Mouse (Mus musculus): ENCODE data around the gene Efna4. TPM values are rescaled to one million over a fixed set of nuclear protein-coding genes. Genes with fewer than 3 reads are reported as not detected.
A peak's percentile ranks its signal among the peaks of the same experiment; 100 is the strongest.

Gene Efna4
- polyA plus RNA-seq, 1 experiment from 2014 or later: 24.6 TPM

- H3K4me2 ChIP-seq: no peak overlapping the region
- H3K9ac ChIP-seq: no peak overlapping the region
- ATAC-seq (ENCODE audit: insufficient read depth): no peak; the same call in 1 of the 2 replicates
These were observed 32.1 kb downstream of the Efna4 start for GRCm38 (mm10) chr3:89305551-89306325.

GRCm38 (mm10) chr3:89305105-89305504 is 32.7 kb downstream of the Efna4 start:
- H3K27me3 ChIP-seq (ENCODE audit: insufficient read depth, low read length): no peaks in the 10 kb centered on the region
- peak overlapping the region; percentile 48; the same call in 1 of the 2 replicates for H3K27ac ChIP-seq (ENCODE audit: low read depth)
- H3K4me2 ChIP-seq: no peak overlapping the region
- no peak for TF ChIP-seq CTCF (IDR thresholded peaks at IDR 0.05; ENCODE audit: low read depth)
- no peak overlapping the region for H3K4me3 ChIP-seq (ENCODE audit: low read depth, low read length)
- ATAC-seq (ENCODE audit: insufficient read depth) (no peak), DNase-seq (no peak)
- WGBS: 60% methylated on average over 4 of the region's 4 CpGs
- no peaks in the 10 kb centered on the region for H3K4me1 ChIP-seq (ENCODE audit: insufficient read depth)
- H3K9me3 ChIP-seq (ENCODE audit: low read depth, low read length): no peaks in the 10 kb centered on the region
- no peak overlapping the region for H3K9ac ChIP-seq
- no peaks in the 10 kb centered on the region for H3K36me3 ChIP-seq (ENCODE audit: insufficient read depth)

More at GRCm38 (mm10) chr3:89305551-89306325, 32.1 kb downstream of the Efna4 start:
- DNase-seq: no peak
- Histone ChIP-seq H3K27ac (ENCODE audit: low read depth) (peak overlapping the region; percentile 48; the same call in 1 of the 2 replicates), H3K9me3 (ENCODE audit: low read depth, low read length) (no peaks in the 10 kb centered on the region), H3K36me3 (ENCODE audit: insufficient read depth) (no peaks in the 10 kb centered on the region), H3K4me1 (ENCODE audit: insufficient read depth) (no peaks in the 10 kb centered on the region), H3K4me3 (ENCODE audit: low read depth, low read length) (no peak overlapping the region), H3K27me3 (ENCODE audit: insufficient read depth, low read length) (no peaks in the 10 kb centered on the region)
- 51% methylated on average over 8 of the region's 8 CpGs for WGBS
- no peak for TF ChIP-seq CTCF (IDR thresholded peaks at IDR 0.05; ENCODE audit: low read depth)

- Histone ChIP-seq H3K27me3 (ENCODE audit: insufficient read depth, low read length) (no peaks in the 10 kb centered on the region), H3K9me3 (ENCODE audit: low read depth, low read length) (no peaks in the 10 kb centered on the region), H3K4me1 (ENCODE audit: insufficient read depth) (no peaks in the 10 kb centered on the region), H3K36me3 (ENCODE audit: insufficient read depth) (no peaks in the 10 kb centered on the region), H3K27ac (ENCODE audit: low read depth) (no peak overlapping the region), H3K9ac (no peak overlapping the region), H3K4me3 (ENCODE audit: low read depth, low read length) (no peak overlapping the region), H3K4me2 (no peak overlapping the region)
- DNase-seq: no peak
- no peak for ATAC-seq (ENCODE audit: insufficient read depth)
- no peak for TF ChIP-seq CTCF (IDR thresholded peaks at IDR 0.05; ENCODE audit: low read depth)
- 49% methylated on average over 6 of the region's 6 CpGs for WGBS
These were observed 33.4 kb downstream of the Efna4 start for GRCm38 (mm10) chr3:89304440-89304839.

DNA sequence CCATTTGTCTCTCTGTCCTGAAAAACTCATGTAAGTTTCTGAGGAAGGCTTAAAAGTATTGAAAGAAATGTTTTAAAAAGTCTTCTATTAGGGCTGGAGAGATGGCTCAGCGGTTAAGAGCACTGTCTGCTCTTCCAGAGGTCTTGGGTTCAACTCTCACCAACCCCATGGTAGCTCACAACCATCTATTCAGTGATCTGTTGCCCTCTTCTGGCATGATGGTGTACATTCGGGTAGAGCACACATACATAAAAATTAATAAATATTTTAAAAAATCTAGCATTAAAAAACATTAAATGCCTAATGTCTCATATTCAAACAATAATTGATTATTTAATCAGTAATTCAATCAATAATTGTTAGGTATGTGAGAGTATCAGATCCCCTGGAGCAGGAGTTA is 37.3 kb downstream of the Efna4 start:
- 61% methylated on average over 2 of the region's 2 CpGs for WGBS
- no peak for ATAC-seq (ENCODE audit: insufficient read depth)
- no peak for DNase-seq
- no peak overlapping the region for H3K4me2 ChIP-seq
- H3K4me1 ChIP-seq (ENCODE audit: insufficient read depth): no peaks in the 10 kb centered on the region
- TF ChIP-seq CTCF (IDR thresholded peaks at IDR 0.05; ENCODE audit: low read depth): no peak; the same call in 1 of the 2 replicates
- no peaks in the 10 kb centered on the region for H3K9me3 ChIP-seq (ENCODE audit: low read depth, low read length)
- H3K4me3 ChIP-seq (ENCODE audit: low read depth, low read length): no peak overlapping the region
- H3K36me3 ChIP-seq (ENCODE audit: insufficient read depth): no peaks in the 10 kb centered on the region
- no peaks in the 10 kb centered on the region for H3K27me3 ChIP-seq (ENCODE audit: insufficient read depth, low read length)
- H3K9ac ChIP-seq: no peak overlapping the region
- H3K27ac ChIP-seq (ENCODE audit: low read depth): no peak overlapping the region

- Histone ChIP-seq H3K4me3 (ENCODE audit: low read depth, low read length) (no peak overlapping the region), H3K9ac (no peak overlapping the region), H3K27ac (ENCODE audit: low read depth) (no peak overlapping the region), H3K4me2 (peak overlapping the region; percentile 52), H3K27me3 (ENCODE audit: insufficient read depth, low read length) (no peaks in the 10 kb centered on the region), H3K36me3 (ENCODE audit: insufficient read depth) (no peaks in the 10 kb centered on the region), H3K9me3 (ENCODE audit: low read depth, low read length) (no peaks in the 10 kb centered on the region), H3K4me1 (ENCODE audit: insufficient read depth) (no peaks in the 10 kb centered on the region)
- DNase-seq (no peak), ATAC-seq (ENCODE audit: insufficient read depth) (no peak)
- WGBS: 19% methylated on average over 1 of the region's 1 CpGs
- TF ChIP-seq CTCF (IDR thresholded peaks at IDR 0.05; ENCODE audit: low read depth): no peak
These were observed 37.8 kb downstream of the Efna4 start for GRCm38 (mm10) chr3:89300071-89300470.

GRCm38 (mm10) chr3:89299499-89299898 is 38.3 kb downstream of the Efna4 start:
- Histone ChIP-seq H3K9me3 (ENCODE audit: low read depth, low read length) (no peaks in the 10 kb centered on the region), H3K4me2 (peak overlapping the region; percentile 52), H3K9ac (no peak overlapping the region), H3K4me3 (ENCODE audit: low read depth, low read length) (peak overlapping the region; percentile 14), H3K27me3 (ENCODE audit: insufficient read depth, low read length) (no peaks in the 10 kb centered on the region), H3K4me1 (ENCODE audit: insufficient read depth) (no peaks in the 10 kb centered on the region), H3K27ac (ENCODE audit: low read depth) (no peak overlapping the region), H3K36me3 (ENCODE audit: insufficient read depth) (no peaks in the 10 kb centered on the region)
- DNase-seq: peak; percentile 71
- peak; percentile 70 for ATAC-seq (ENCODE audit: insufficient read depth)
- WGBS: 1% methylated on average over 14 of the region's 14 CpGs
- TF ChIP-seq CTCF (IDR thresholded peaks at IDR 0.05; ENCODE audit: low read depth): no peak

- ATAC-seq (ENCODE audit: insufficient read depth) (no peak), DNase-seq (no peak)
- WGBS: 77% methylated on average over 6 of the region's 6 CpGs
- Histone ChIP-seq H3K27ac (ENCODE audit: low read depth) (no peak overlapping the region), H3K4me3 (ENCODE audit: low read depth, low read length) (no peak overlapping the region), H3K27me3 (ENCODE audit: insufficient read depth, low read length) (no peaks in the 10 kb centered on the region), H3K9me3 (ENCODE audit: low read depth, low read length) (no peaks in the 10 kb centered on the region), H3K9ac (no peak overlapping the region), H3K36me3 (ENCODE audit: insufficient read depth) (no peaks in the 10 kb centered on the region), H3K4me2 (0 out of 2 replicates have a peak overlapping the region, but pooled peaks have one; percentile 52), H3K4me1 (ENCODE audit: insufficient read depth) (no peaks in the 10 kb centered on the region)
- no peak for TF ChIP-seq CTCF (IDR thresholded peaks at IDR 0.05; ENCODE audit: low read depth)
These were observed 38.9 kb downstream of the Efna4 start for GRCm38 (mm10) chr3:89298908-89299307.

All from lung, embryonic 14.5 days (tissue).